Mouse (Mus musculus): ENCODE data around the gene Zbtb9. TPM values are rescaled to one million over a fixed set of nuclear protein-coding genes. Genes with fewer than 3 reads are reported as not detected.

Zbtb9 gene
- polyA plus RNA-seq, 1 experiment from 2014 or later = 12.8 TPM

DNA sequence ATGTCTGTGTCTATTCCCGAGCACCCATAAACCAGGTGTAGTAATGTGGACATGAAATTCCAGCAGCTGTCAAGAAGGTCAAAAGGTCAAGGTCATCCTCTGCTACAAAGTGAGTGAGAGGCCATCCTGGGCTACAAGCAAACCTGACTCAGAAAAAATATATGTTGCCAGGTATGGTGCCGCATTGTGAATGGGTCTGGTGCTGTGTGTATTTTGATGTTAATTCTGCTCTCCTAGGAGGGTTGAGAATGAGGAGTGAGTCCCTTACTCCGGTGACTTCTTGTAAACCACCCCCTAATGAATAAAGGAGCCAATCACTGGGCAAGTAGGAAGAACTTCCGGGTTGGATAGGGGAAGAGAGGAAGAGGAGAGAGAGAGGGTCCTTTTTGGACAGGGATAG lies 24.7 kb downstream of the Zbtb9 start:
- H3K4me2 ChIP-seq (replicated peaks; ENCODE audit: low read depth, low read length) = no peak overlapping the region

DNA sequence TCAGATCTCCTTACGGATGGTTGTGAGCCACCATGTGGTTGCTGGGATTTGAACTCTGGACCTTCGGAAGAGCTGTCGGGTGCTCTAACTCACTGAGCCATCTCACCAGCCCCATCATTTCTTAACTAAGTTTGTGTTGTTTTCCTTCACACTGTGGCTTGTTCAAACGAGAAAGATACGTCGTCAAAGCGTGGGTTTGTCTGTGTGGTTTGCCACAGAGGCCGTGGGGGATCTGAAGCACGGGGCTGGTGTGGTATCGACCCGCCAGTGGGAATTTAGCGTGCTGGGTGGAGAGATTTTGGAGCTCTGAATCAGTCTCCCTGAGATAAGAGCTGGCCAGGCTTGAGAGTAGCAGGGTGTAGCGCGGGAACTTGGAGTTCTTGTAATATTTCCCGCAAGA lies 25.3 kb downstream of the Zbtb9 start:
- Histone ChIP-seq H3K4me3 (ENCODE audit: low read length) (no peak overlapping the region), H3K9ac (ENCODE audit: low read depth, low read length) (no peak overlapping the region)

More for the DNA sequence above, 24.7 kb downstream of the Zbtb9 start:
- no peak overlapping the region for H3K9ac ChIP-seq (ENCODE audit: low read depth, low read length)
- H3K36me3 ChIP-seq (ENCODE audit: control insufficient read depth, insufficient read depth, low read length) = no peaks in the 10 kb centered on the region
- no peaks in the 10 kb centered on the region for H3K9me3 ChIP-seq (ENCODE audit: control insufficient read depth, low read length)
- WGBS = 75% methylated on average over 4 of the region's 4 CpGs
- H3K27me3 ChIP-seq (ENCODE audit: control insufficient read depth, insufficient read depth, low read length) = no peaks in the 10 kb centered on the region
- no peak overlapping the region for H3K27ac ChIP-seq (ENCODE audit: low read depth, low read length)
- no peak overlapping the region for H3K4me3 ChIP-seq (ENCODE audit: low read length)
- ATAC-seq (ENCODE audit: low FRiP score, low TSS enrichment) = no peak
- no peaks in the 10 kb centered on the region for H3K4me1 ChIP-seq (ENCODE audit: control insufficient read depth, insufficient read depth, low read length)

DNA sequence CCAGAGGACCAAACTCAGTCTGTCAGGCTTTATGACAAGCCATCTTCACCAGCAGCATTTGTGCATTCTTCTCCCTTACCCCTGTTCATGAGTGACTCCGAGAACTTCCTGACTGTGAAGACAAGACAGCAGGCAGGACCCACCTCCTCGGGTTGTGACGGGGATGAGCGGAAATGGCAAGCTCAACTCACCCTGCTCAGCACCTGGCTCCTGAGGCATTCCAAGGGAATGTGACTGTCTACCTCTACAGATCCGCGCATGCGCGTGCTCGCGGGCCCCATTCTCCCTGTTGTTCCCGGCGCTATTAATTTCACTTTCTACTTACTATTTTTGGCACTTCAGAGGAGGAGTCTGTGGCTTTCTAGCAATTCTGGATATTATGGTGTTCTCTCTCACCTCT lies 27.0 kb downstream of the Zbtb9 start:
- H3K4me2 ChIP-seq (replicated peaks; ENCODE audit: low read depth, low read length) = no peak overlapping the region
- 70% methylated on average over 12 of the region's 12 CpGs for WGBS
- ATAC-seq (ENCODE audit: low FRiP score, low TSS enrichment) = no peak

More for the DNA sequence above, 25.3 kb downstream of the Zbtb9 start:
- Histone ChIP-seq H3K4me2 (replicated peaks; ENCODE audit: low read depth, low read length) (no peak overlapping the region), H3K9me3 (ENCODE audit: control insufficient read depth, low read length) (no peaks in the 10 kb centered on the region), H3K27me3 (ENCODE audit: control insufficient read depth, insufficient read depth, low read length) (no peaks in the 10 kb centered on the region), H3K27ac (ENCODE audit: low read depth, low read length) (no peak overlapping the region), H3K4me1 (ENCODE audit: control insufficient read depth, insufficient read depth, low read length) (no peaks in the 10 kb centered on the region), H3K36me3 (ENCODE audit: control insufficient read depth, insufficient read depth, low read length) (no peaks in the 10 kb centered on the region)
- ATAC-seq (ENCODE audit: low FRiP score, low TSS enrichment) = no peak
- 92% methylated on average over 15 of the region's 15 CpGs for WGBS

DNA sequence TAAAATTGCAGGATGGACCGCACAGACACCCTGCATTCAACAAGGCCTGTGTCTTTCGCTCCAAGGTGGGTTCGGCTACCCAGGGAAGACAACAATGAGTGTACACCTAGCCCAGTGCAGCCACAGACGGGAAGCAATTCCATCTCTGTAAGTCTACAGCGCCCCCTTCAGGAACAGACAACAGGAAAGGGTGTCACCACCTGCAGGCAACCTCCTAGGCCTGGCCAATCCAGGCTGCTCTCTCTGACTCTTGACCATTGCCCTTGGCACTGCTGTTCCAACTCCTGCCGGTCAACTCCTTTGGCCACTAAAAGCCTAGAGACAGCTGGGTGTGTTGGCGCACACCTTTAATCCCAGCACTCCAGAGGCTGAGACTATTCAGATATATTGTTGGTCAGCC lies 28.2 kb downstream of the Zbtb9 start:
- Histone ChIP-seq H3K9ac (ENCODE audit: low read depth, low read length) (no peak overlapping the region), H3K4me2 (replicated peaks; ENCODE audit: low read depth, low read length) (no peak overlapping the region), H3K9me3 (ENCODE audit: control insufficient read depth, low read length) (no peaks in the 10 kb centered on the region), H3K27me3 (ENCODE audit: control insufficient read depth, insufficient read depth, low read length) (no peaks in the 10 kb centered on the region), H3K27ac (ENCODE audit: low read depth, low read length) (no peak overlapping the region), H3K4me3 (ENCODE audit: low read length) (no peak overlapping the region), H3K36me3 (ENCODE audit: control insufficient read depth, insufficient read depth, low read length) (no peaks in the 10 kb centered on the region), H3K4me1 (ENCODE audit: control insufficient read depth, insufficient read depth, low read length) (no peaks in the 10 kb centered on the region)
- ATAC-seq (ENCODE audit: low FRiP score, low TSS enrichment) = no peak
- WGBS = 76% methylated on average over 7 of the region's 7 CpGs

More for the DNA sequence above, 27.0 kb downstream of the Zbtb9 start:
- H3K4me3 ChIP-seq (ENCODE audit: low read length) = no peak overlapping the region
- no peak overlapping the region for H3K9ac ChIP-seq (ENCODE audit: low read depth, low read length)
- H3K4me1 ChIP-seq (ENCODE audit: control insufficient read depth, insufficient read depth, low read length) = no peaks in the 10 kb centered on the region
- no peaks in the 10 kb centered on the region for H3K36me3 ChIP-seq (ENCODE audit: control insufficient read depth, insufficient read depth, low read length)
- H3K27me3 ChIP-seq (ENCODE audit: control insufficient read depth, insufficient read depth, low read length) = no peaks in the 10 kb centered on the region
- H3K9me3 ChIP-seq (ENCODE audit: control insufficient read depth, low read length) = no peaks in the 10 kb centered on the region
- no peak overlapping the region for H3K27ac ChIP-seq (ENCODE audit: low read depth, low read length)

DNA sequence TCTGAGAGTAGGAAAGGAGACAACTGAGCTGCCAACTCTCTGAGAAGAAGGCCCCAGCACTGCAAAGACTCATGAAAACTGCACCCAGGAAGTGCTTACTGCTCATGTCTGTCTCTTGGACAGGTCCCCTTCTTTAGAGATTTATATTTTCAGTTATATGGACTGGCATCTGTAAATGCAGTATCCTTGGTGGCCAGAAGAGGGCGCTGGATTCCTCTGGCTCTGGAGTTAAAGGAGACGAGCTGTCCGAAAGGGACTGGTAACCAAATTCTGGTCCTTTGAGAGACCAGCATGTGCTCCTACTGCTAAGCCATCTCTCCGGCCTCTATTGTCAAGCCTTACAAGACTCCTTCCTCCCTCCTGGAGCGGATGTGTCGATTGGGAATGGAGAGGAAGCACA lies 28.9 kb downstream of the Zbtb9 start:
- 56% methylated on average over 6 of the region's 6 CpGs for WGBS
- Histone ChIP-seq H3K9me3 (ENCODE audit: control insufficient read depth, low read length) (no peaks in the 10 kb centered on the region), H3K4me1 (ENCODE audit: control insufficient read depth, insufficient read depth, low read length) (no peaks in the 10 kb centered on the region), H3K4me3 (ENCODE audit: low read length) (no peak overlapping the region), H3K4me2 (replicated peaks; ENCODE audit: low read depth, low read length) (no peak overlapping the region), H3K9ac (ENCODE audit: low read depth, low read length) (no peak overlapping the region), H3K27me3 (ENCODE audit: control insufficient read depth, insufficient read depth, low read length) (no peaks in the 10 kb centered on the region), H3K27ac (ENCODE audit: low read depth, low read length) (no peak overlapping the region), H3K36me3 (ENCODE audit: control insufficient read depth, insufficient read depth, low read length) (no peaks in the 10 kb centered on the region)
- no peak for ATAC-seq (ENCODE audit: low FRiP score, low TSS enrichment)

DNA sequence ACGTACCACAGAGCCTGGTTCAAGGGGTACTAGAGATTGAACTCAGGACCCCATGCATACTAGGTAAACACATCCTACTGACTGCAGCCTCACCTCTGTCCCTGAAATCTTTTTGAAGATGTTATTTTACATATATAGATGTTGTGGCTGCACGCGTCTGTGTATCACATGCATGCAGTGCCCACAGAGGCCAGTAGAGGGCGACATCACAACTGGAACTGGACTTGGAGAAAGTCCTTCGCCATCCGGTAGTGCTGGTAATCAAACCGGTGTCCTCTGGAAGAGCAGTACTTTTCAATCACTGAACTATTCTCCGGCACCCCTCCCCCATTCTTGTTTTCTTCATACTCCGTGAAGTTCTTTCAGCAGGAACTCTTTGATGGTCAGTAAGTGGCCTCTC lies 31.5 kb downstream of the Zbtb9 start:
- Histone ChIP-seq H3K9me3 (ENCODE audit: control insufficient read depth, low read length) (no peaks in the 10 kb centered on the region), H3K4me3 (ENCODE audit: low read length) (no peak overlapping the region), H3K4me2 (replicated peaks; ENCODE audit: low read depth, low read length) (no peak overlapping the region), H3K27me3 (ENCODE audit: control insufficient read depth, insufficient read depth, low read length) (no peaks in the 10 kb centered on the region), H3K27ac (ENCODE audit: low read depth, low read length) (no peak overlapping the region), H3K9ac (ENCODE audit: low read depth, low read length) (no peak overlapping the region), H3K36me3 (ENCODE audit: control insufficient read depth, insufficient read depth, low read length) (no peaks in the 10 kb centered on the region), H3K4me1 (ENCODE audit: control insufficient read depth, insufficient read depth, low read length) (no peaks in the 10 kb centered on the region)
- WGBS = 30% methylated on average over 9 of the region's 9 CpGs
- ATAC-seq (ENCODE audit: low FRiP score, low TSS enrichment) = no peak

DNA sequence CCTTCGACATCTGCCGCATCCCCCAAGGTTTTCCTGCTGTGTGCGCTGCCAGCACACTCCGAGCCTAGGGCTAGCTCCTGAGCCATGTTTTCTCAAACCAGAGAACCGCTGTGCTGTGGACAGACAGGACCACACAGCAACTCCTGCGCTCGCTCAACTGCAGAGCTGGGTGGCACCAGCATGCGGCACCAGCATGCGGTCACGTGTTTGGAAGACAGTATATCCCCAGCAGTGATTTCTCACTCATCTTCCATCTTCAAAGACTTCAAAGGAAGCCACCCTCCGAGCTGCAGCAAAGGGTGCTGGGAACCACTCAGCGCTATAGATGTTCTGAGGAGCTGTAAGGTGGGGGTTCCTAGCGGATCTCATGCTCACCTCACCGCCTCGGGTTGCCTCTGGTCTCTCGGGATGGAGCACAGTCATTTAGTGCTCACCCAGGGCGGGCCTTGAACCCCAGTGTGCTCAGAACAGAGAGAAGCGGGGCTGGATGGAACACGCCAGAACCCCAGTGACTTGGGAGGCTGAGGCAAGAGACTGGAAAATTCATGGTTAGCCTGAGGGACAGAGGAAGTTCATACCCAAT lies 32.0 kb downstream of the Zbtb9 start:
- ATAC-seq (ENCODE audit: low FRiP score, low TSS enrichment) = no peak
- WGBS = 32% methylated on average over 19 of the region's 19 CpGs
- H3K27ac ChIP-seq (ENCODE audit: low read depth, low read length) = no peak overlapping the region
- H3K36me3 ChIP-seq (ENCODE audit: control insufficient read depth, insufficient read depth, low read length) = no peaks in the 10 kb centered on the region
- H3K4me2 ChIP-seq (replicated peaks; ENCODE audit: low read depth, low read length) = no peak overlapping the region
- no peaks in the 10 kb centered on the region for H3K27me3 ChIP-seq (ENCODE audit: control insufficient read depth, insufficient read depth, low read length)
- H3K4me3 ChIP-seq (ENCODE audit: low read length) = no peak overlapping the region
- no peak overlapping the region for H3K9ac ChIP-seq (ENCODE audit: low read depth, low read length)
- no peaks in the 10 kb centered on the region for H3K4me1 ChIP-seq (ENCODE audit: control insufficient read depth, insufficient read depth, low read length)
- H3K9me3 ChIP-seq (ENCODE audit: control insufficient read depth, low read length) = no peaks in the 10 kb centered on the region

DNA sequence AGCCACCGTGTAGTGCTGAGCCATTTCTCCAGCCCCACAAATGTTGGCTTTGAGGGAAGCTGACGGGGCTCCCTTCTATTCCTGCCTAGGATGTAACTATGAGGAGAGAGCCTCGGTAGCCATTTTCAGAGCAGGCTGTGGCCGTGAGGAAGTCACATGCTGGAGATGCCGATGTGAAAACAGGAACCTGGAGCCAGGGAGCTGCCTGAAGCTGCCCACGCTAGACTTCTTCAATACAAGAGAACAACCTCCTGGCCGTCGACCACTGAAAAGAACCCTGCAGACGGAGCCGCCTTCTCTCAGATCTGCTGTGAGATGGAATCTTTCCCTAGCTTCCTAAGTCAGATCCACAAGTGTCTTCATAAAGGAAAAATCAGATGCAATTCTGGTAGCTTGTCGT lies 32.7 kb downstream of the Zbtb9 start:
- ATAC-seq (ENCODE audit: low FRiP score, low TSS enrichment) = no peak
- Histone ChIP-seq H3K27ac (ENCODE audit: low read depth, low read length) (no peak overlapping the region), H3K4me1 (ENCODE audit: control insufficient read depth, insufficient read depth, low read length) (no peaks in the 10 kb centered on the region), H3K4me2 (replicated peaks; ENCODE audit: low read depth, low read length) (no peak overlapping the region), H3K4me3 (ENCODE audit: low read length) (no peak overlapping the region), H3K9ac (ENCODE audit: low read depth, low read length) (no peak overlapping the region), H3K36me3 (ENCODE audit: control insufficient read depth, insufficient read depth, low read length) (no peaks in the 10 kb centered on the region), H3K9me3 (ENCODE audit: control insufficient read depth, low read length) (no peaks in the 10 kb centered on the region), H3K27me3 (ENCODE audit: control insufficient read depth, insufficient read depth, low read length) (no peaks in the 10 kb centered on the region)
- 54% methylated on average over 11 of the region's 11 CpGs for WGBS

DNA sequence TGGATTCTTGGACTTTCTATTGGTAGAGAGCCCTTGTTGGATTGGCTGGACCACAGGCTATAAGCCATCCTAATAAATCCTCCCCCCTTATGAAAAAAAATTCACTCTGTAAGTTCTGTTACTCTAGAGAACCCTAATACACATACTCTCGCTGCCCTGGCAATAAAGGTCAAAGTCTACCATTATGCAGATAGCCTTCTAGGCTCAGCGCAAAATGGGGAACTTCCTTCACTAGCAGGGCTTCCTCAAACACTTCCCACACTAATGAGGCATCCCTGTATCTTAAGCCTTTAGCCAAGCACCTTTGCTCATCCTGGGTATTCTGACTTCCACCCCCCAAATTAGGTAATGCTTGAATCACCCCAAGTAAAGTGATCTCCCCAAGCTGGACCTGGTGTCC lies 35.3 kb downstream of the Zbtb9 start:
- 73% methylated on average over 2 of the region's 2 CpGs for WGBS
- no peaks in the 10 kb centered on the region for H3K27me3 ChIP-seq (ENCODE audit: control insufficient read depth, insufficient read depth, low read length)
- peaks cover 11% of the 10 kb centered on the region; the same call in 1 of the 2 replicates for H3K4me1 ChIP-seq (ENCODE audit: control insufficient read depth, insufficient read depth, low read length)
- no peaks in the 10 kb centered on the region for H3K36me3 ChIP-seq (ENCODE audit: control insufficient read depth, insufficient read depth, low read length)
- ATAC-seq (ENCODE audit: low FRiP score, low TSS enrichment) = no peak
- H3K9ac ChIP-seq (ENCODE audit: low read depth, low read length) = no peak overlapping the region
- H3K4me2 ChIP-seq (replicated peaks; ENCODE audit: low read depth, low read length) = no peak overlapping the region
- no peak overlapping the region for H3K27ac ChIP-seq (ENCODE audit: low read depth, low read length)
- no peak overlapping the region for H3K4me3 ChIP-seq (ENCODE audit: low read length)
- no peaks in the 10 kb centered on the region for H3K9me3 ChIP-seq (ENCODE audit: control insufficient read depth, low read length)
